Mouse (Mus musculus) regulatory T cell (primary cell): ENCODE results near the gene Yipf2.

Experiments used
- in situ Hi-C: fragments of 300-600 bp; cut with MboI, MseI; formaldehyde crosslinking; loops from one replicate; pipeline ENCODE4 v1.15.1; 2025; ENCODE audit warnings: high pct_unique_total_duplicates

The Yipf2 gene

GRCm38 (mm10) chr9:21592703-21593121 is at the start of gene Yipf2, which contains the start of gene Timm29:
TSS of gene Yipf2 (minus strand) at chr9:21592828.
TSS of gene Timm29 (plus strand) at chr9:21592722.
- in situ Hi-C loops = no loop called here

GRCm38 (mm10) chr9:21639031-21639430 is 46.4 kb upstream of the Yipf2 start:
- in situ Hi-C loops = no loop called here

DNA sequence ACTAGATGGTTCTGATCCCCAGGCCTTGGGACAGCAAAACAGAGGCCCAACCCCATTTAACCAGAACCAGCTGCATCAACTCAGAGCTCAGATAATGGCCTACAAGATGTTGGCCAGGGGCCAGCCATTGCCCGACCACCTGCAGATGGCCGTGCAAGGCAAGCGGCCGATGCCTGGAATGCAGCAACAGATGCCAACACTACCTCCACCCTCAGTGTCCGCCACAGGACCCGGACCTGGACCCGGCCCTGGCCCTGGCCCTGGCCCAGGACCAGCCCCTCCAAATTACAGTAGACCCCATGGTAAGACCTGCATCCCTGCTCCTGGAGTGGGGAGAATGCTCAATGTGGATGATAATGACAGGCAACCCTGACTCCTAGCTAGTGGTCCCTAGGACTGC is 43.0 kb upstream of the Yipf2 start:
- in situ Hi-C loops = no loop called here

DNA sequence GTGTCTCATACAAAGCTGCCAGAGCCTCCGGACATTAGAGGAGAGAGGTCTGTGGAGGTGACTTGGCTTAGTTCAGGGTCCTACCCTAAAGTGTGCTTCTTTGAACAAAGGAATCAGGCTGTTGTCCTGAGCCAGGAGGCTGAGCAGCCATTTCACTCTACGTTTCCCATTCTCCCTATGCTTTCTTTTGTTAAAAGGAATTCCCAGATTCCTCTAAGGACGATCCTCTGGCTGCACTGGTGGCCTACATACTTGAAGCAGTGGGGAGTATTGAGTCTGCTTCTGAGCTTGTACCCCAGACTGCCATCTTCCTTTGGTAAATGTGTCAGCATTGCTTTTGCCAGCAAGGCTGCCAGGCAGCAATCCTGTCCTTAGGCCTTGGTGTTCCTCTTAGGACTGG is 40.5 kb upstream of the Yipf2 start:
- in situ Hi-C loops = no loop called here

GRCm38 (mm10) chr9:21630673-21631072 is 38.0 kb upstream of the Yipf2 start:
- in situ Hi-C loops = no loop called here

- in situ Hi-C loops = no loop called here
These were observed 34.6 kb upstream of the Yipf2 start for GRCm38 (mm10) chr9:21627145-21627795.

DNA sequence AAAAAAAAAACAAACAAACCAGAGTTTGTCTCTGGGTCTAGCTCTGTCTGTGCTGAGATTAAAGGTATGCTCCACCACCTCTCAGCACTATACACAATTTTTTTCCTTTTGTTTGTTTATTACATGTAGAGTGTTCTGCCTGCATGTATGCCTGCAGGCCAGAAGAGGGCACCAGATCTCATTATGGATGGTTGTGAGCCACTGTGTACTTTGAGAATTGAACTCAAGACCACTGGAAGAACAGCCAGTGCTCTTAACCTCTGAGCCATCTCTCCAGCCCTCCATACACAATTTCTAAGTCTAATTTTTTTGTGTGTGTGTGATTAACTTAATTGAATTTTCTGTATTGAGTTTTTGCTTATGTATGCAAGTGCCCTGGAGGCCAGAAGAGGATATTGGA is 33.9 kb upstream of the Yipf2 start:
- in situ Hi-C loops = no loop called here

- in situ Hi-C loops = no loop called here
These were observed 33.0 kb upstream of the Yipf2 start for GRCm38 (mm10) chr9:21625342-21626339.

- in situ Hi-C loops = no loop called here
These were observed 30.0 kb upstream of the Yipf2 start for GRCm38 (mm10) chr9:21622676-21623075.

DNA sequence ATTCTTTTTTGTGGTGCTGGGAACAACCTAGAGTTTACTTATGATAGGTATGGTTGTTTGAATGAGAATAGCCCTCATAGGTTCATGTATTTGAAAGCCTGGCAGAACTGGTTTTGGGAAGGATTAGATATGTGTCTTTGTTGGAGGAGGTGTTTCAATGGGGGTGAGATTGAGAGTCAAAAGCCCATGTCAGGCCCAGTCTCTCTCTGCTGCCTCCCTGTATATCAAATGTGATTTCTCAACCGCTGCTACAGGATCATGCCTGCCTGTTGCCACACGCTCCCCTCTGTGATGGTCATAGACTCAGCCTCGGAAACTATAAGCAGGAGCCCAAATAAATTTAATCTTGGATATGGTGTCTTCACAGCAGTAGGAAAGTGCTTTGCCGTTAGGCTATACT is 27.6 kb upstream of the Yipf2 start:
- in situ Hi-C loops = no loop called here

GRCm38 (mm10) chr9:21617066-21617465 is 24.4 kb upstream of the Yipf2 start:
- in situ Hi-C loops = no loop called here

GRCm38 (mm10) chr9:21616232-21616781 is 23.7 kb upstream of the Yipf2 start:
- in situ Hi-C loops = no loop called here

GRCm38 (mm10) chr9:21615617-21616231 is 23.1 kb upstream of the Yipf2 start, which contains the start of gene Smarca4:
TSS of gene Smarca4 (plus strand) at chr9:21616169.
- in situ Hi-C loops = no loop called here

DNA sequence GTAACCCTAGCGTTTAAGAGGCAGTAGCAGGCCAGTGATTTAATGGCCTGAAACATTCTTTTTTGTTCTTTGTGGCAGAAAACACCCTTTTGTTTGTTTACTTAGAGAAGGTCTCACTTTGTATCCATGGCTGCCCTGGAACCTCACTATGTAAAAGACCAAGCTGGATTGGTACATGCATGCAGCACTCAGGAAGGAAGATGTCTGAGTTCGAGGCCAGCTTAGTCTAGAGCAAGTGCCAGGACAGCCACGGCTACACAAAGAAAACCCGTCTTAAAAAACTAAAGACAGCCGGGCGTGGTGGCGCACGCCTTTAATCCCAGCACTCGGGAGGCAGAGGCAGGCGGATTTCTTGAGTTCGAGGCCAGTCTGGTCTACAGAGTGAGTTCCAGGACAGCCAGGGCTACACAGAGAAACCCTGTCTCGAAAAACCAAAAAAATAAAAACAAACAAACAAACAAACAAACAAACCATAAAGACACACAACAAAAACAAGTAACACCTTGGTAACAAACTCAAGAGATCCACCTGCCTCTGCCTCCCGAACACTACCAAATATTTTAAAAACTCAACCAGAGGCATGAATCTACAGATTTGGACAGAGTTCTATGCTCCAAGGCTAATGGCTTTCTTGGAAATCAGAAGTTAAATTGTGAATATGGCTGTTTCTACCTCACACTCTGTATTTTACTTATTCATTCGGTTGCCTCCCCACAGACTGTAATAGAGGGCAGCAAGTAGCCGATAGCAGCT is 22.4 kb upstream of the Yipf2 start:
- in situ Hi-C loops = no loop called here

DNA sequence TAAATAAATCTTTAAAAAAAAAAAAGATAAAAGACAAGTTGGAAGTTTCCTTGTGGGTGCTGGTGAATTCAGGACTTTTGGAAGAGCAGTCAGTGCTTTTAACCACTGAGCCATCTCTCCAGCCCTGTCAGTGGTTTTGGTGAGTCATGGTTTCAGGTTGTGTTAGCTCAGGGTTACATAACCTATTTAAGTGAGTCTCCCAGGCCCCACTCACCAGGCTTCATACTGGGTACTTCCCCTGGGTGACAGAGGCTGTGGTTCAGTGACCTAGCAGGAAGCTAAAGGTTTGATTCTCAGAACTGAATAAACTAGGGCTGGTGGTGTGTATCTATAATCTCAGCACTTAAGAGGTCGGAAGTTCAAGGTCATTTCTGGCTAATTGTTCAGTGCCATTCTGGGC is 17.2 kb upstream of the Yipf2 start:
- in situ Hi-C loops = no loop called here

- in situ Hi-C loops = no loop called here
These were observed 14.0 kb upstream of the Yipf2 start for GRCm38 (mm10) chr9:21606648-21607047.

DNA sequence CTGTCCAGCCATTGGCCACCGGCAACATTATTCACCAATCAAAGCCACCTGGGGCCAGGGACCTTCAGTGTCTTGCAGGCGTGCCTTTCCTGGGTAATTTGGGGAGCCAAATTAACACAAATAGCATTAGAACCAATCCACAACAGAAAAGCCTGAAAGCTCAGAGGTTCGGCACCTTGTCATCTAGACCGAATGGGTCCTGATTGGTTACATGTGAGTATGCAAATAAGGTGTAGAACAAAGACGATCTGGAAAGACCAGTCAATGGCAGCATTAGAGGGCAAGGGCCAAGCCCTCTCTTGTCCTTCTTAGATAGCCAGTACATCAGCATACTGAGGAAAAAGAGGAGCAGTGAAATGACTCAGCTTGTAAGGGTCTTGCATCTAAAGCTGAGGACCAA is 13.2 kb upstream of the Yipf2 start:
- in situ Hi-C loops = no loop called here

GRCm38 (mm10) chr9:21604119-21604518 is 11.5 kb upstream of the Yipf2 start:
- in situ Hi-C loops = no loop called here

DNA sequence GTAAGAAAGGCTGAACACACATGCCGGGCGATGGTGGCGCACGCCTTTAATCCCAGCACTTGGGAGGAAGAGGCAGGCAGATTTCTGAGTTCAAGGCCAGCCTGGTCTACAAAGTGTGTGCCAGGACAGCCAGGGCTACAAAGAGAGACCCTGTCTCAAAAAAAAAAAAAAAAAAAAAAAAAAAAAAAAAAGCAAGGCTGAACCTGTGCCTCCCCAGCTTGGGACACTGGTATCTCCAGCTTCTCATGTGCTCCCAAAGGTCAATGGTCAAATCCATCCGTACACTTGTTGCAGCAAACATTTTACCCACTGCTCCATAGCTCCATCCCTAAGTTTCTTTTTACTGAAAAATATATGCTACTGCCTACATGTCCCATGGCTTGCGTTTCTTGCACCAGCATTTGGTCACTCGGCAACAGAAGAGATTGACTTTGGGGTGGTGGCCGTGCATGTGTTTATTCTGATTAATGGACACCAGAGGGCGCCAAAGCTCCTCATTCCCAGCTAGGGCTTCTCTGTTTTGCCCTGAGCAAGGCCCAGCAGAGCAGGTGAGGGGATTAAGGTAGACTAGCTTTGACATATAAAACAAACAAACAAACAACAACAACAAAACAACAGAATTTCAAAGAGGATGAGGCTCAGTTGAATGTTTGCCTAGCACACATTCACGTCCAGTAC is 9.2 kb upstream of the Yipf2 start:
- in situ Hi-C loops = no loop called here

DNA sequence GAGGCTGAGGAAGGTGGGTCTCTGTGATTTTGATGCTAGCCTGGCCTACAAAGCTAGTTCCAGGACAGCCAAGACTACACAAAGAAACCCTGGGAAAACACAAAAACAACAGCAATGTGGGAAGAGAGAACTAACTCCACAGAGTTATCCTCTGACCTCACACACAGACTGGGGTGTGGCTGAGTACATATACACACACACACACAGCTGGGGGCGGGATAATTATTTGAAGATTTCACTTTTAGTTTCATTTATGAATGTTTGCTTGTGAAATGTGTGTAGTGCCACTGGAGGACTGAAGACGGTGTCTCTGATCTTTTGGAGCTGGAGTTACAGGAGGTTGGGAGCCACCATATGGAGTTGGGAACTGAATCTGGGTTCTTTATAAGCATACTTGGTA is 8.4 kb upstream of the Yipf2 start:
- in situ Hi-C loops = no loop called here

DNA sequence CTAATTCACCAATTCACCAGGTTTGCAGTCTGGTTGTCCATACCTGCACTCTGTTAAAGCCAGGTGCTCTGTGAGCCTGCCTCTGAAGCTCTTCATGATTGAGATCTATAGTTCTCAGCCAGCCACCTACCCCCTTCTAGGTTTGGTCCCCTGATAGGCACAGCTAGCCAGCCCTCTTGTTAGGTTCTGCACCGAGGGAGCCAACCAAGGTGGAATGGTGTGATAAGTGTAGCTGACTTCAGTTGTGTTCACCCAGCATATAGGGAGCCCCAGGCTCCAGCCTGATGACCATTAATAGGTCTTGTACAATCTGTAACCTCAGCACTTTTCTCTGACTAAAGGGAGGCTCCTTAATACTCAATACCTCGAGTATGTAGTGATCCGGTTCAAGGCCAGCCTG is 7.6 kb upstream of the Yipf2 start:
- in situ Hi-C loops = no loop called here
